Mouse (Mus musculus): ENCODE results near the gene BC048679. TPM values are rescaled to one million over a fixed set of nuclear protein-coding genes. Genes with fewer than 3 reads are reported as not detected.

Gene BC048679
- total and polyA plus RNA-seq, 3 experiments: not detected

- TF ChIP-seq HCFC1 (IDR thresholded peaks at IDR 0.05; ENCODE audit: low read depth, low read length) (no peak), POLR2A (IDR thresholded peaks at IDR 0.05; ENCODE audit: low read depth, low read length) (no peak), USF2 (conservative IDR thresholded peaks at IDR 0.05; ENCODE audit: low read depth, low read length) (no peak), ZC3H11A (IDR thresholded peaks at IDR 0.05; ENCODE audit: low read depth, low read length) (no peak), TBP (conservative IDR thresholded peaks at IDR 0.05; ENCODE audit: low read depth, low read length) (no peak), CHD2 (IDR thresholded peaks at IDR 0.05; ENCODE audit: low read length) (no peak), SMC3 (IDR thresholded peaks at IDR 0.05; ENCODE audit: low read depth, low read length) (no peak), JUND (conservative IDR thresholded peaks at IDR 0.05; ENCODE audit: low read depth, low read length) (no peak), ZKSCAN1 (IDR thresholded peaks at IDR 0.05; ENCODE audit: borderline replicate concordance, low read depth, low read length) (no peak), IRF4 (IDR thresholded peaks at IDR 0.05; ENCODE audit: low read depth, low read length) (no peak)
- Histone ChIP-seq H3K27me3 (replicated peaks) (peaks cover 86% of the 10 kb centered on the region), H3K36me3 (replicated peaks in 1 of 2; ENCODE audit: control insufficient read depth in 1 of 2, insufficient read depth in 1 of 2, low read length in 1 of 2) (no peaks in the 10 kb centered on the region), H3K4me3 (replicated peaks in 1 of 3; ENCODE audit: low read depth in 2 of 3, low read length in 2 of 3, poor library complexity in 1 of 3) (no peak overlapping the region), H3K79me2 (replicated peaks; ENCODE audit: control insufficient read depth, extremely low read depth, insufficient read depth, poor library complexity, severe bottlenecking) (no peaks in the 10 kb centered on the region), H3K9ac (ENCODE audit: insufficient read depth, low read depth) (no peak overlapping the region), H3K4me2 (ENCODE audit: insufficient read depth, low read depth, poor library complexity, severe bottlenecking) (no peak overlapping the region), H3K27ac (ENCODE audit: insufficient read depth, low read depth) (no peak overlapping the region), H3K4me1 (ENCODE audit: control insufficient read depth in 1 of 2, insufficient read depth in 2 of 2) (no peaks in the 10 kb centered on the region), H3K9me3 (replicated peaks; ENCODE audit: low read length) (no peaks in the 10 kb centered on the region)
- dilution Hi-C loops (cut with MboI; ENCODE audit: extremely low pct_ligation_motif_present, extremely low pct_unique_long_range_greater_than_20kb, low sequenced_read_pairs): no loop called here
- DNase-seq (ENCODE audit: extremely low read depth): no peak
- in situ Hi-C loops (cut with MboI; ENCODE audit: low pct_ligation_motif_present, low pct_unique_long_range_greater_than_20kb, low sequenced_read_pairs): no loop called here
Observed at GRCm38 (mm10) chr7:81462815-81463214, 35.3 kb downstream of the BC048679 start.

- H3K27me3 ChIP-seq (replicated peaks): peaks cover 29% of the 10 kb centered on the region
- TF ChIP-seq ZC3H11A (IDR thresholded peaks at IDR 0.05; ENCODE audit: low read depth, low read length): no peak
- TF ChIP-seq BHLHE40 (IDR thresholded peaks at IDR 0.05; ENCODE audit: low read depth, low read length): no peak
- TF ChIP-seq CTCF (conservative IDR thresholded peaks at IDR 0.05 in 1 of 2, IDR thresholded peaks at IDR 0.05 in 1 of 2; ENCODE audit: low read depth in 2 of 2, low read length in 2 of 2): no peak
- no peak for TF ChIP-seq ETS1 (conservative IDR thresholded peaks at IDR 0.05; ENCODE audit: low read depth, low read length)
- no peak for TF ChIP-seq MXI1 (IDR thresholded peaks at IDR 0.05; ENCODE audit: low read depth, low read length)
- TF ChIP-seq SMC3 (IDR thresholded peaks at IDR 0.05; ENCODE audit: low read depth, low read length): no peak
- no peak for TF ChIP-seq CHD1 (IDR thresholded peaks at IDR 0.05; ENCODE audit: low read depth, low read length)
- TF ChIP-seq USF1 (IDR thresholded peaks at IDR 0.05; ENCODE audit: low read depth, low read length): no peak
- TF ChIP-seq TCF12 (IDR thresholded peaks at IDR 0.05; ENCODE audit: low read depth, low read length): no peak
- no peak for TF ChIP-seq NRF1 (IDR thresholded peaks at IDR 0.05; ENCODE audit: low read depth, low read length)
- no peak for TF ChIP-seq UBTF (IDR thresholded peaks at IDR 0.05; ENCODE audit: low read depth, low read length)
- TF ChIP-seq RCOR1 (conservative IDR thresholded peaks at IDR 0.05; ENCODE audit: low read depth, low read length): no peak
- TF ChIP-seq JUND (conservative IDR thresholded peaks at IDR 0.05; ENCODE audit: low read depth, low read length): no peak
Observed at GRCm38 (mm10) chr7:81455155-81455651, 42.9 kb downstream of the BC048679 start, which contains the start of gene Cpeb1. Cpeb1 (minus strand) TSS chr7:81455465.

More at GRCm38 (mm10) chr7:81455155-81455651, 42.9 kb downstream of the BC048679 start, which contains the start of gene Cpeb1:
- in situ Hi-C loops (cut with MboI; ENCODE audit: low pct_ligation_motif_present, low pct_unique_long_range_greater_than_20kb, low sequenced_read_pairs): no loop called here
- Histone ChIP-seq H3K36me3 (replicated peaks in 1 of 2; ENCODE audit: control insufficient read depth in 1 of 2, insufficient read depth in 1 of 2, low read length in 1 of 2) (no peaks in the 10 kb centered on the region), H3K9me3 (replicated peaks; ENCODE audit: low read length) (peaks cover 10% of the 10 kb centered on the region), H3K9ac (ENCODE audit: insufficient read depth, low read depth) (no peak within 1 kb of the TSS), H3K4me1 (ENCODE audit: control insufficient read depth in 1 of 2, insufficient read depth in 2 of 2) (no peaks in the 10 kb centered on the region), H3K79me2 (replicated peaks; ENCODE audit: control insufficient read depth, extremely low read depth, insufficient read depth, poor library complexity, severe bottlenecking) (no peaks in the 10 kb centered on the region), H3K4me3 (replicated peaks in 1 of 3; ENCODE audit: low read depth in 2 of 3, low read length in 2 of 3, poor library complexity in 1 of 3) (no peak within 1 kb of the TSS), H3K27ac (ENCODE audit: insufficient read depth, low read depth) (no peak within 1 kb of the TSS), H3K4me2 (ENCODE audit: insufficient read depth, low read depth, poor library complexity, severe bottlenecking) (no peak within 1 kb of the TSS)
- dilution Hi-C loops (cut with MboI; ENCODE audit: extremely low pct_ligation_motif_present, extremely low pct_unique_long_range_greater_than_20kb, low sequenced_read_pairs): no loop called here
- DNase-seq (ENCODE audit: extremely low read depth): no peak

All from CH12.LX (cell line).